Mouse (Mus musculus): ENCODE results near the gene Zfp11.
A peak's percentile ranks its signal among the peaks of the same experiment; 100 is the strongest.

Zfp11 gene

GRCm38 (mm10) chr5:129611060-129611459, 58.8 kb downstream of the Zfp11 start:
- peak in 1 of 2 experiments; percentile 39 for DNase-seq (ENCODE audit: low spot score in 2 of 2)

- DNase-seq (ENCODE audit: low spot score in 2 of 2) = no peak
These were observed 62.4 kb downstream of the Zfp11 start for GRCm38 (mm10) chr5:129607476-129607875.
